Mouse (Mus musculus): Measurements from ENCODE around the gene Btf3.

Gene Btf3

GRCm38 (mm10) chr13:98336205-98336604 is 19.4 kb upstream of the Btf3 start:
- no peak for DNase-seq (ENCODE audit: low spot score)

DNA sequence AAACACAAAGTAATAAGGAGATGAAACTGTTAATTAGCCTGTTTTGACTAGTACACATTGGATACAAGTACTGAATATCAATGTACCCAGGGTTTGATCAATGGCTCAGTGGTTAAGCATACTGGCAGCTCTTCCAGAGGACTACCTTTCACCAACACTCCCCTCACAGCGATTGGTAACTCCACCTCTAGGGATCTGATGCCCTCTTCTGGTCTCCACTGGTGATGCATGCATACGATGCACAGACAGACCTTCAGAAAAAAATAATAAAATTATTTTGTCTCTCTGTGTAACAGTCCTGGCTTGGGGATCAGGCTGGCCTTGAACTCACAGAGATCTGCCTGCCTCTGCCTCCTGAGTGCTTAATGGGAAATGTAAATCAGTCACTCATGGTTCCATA is 15.3 kb upstream of the Btf3 start:
- peak; percentile 47 for DNase-seq (ENCODE audit: low spot score)

- DNase-seq (ENCODE audit: low spot score): no peak
Measured at GRCm38 (mm10) chr13:98325034-98325433, 8.2 kb upstream of the Btf3 start.

- DNase-seq (ENCODE audit: low spot score): no peak
Measured at GRCm38 (mm10) chr13:98317911-98318310, 1.1 kb upstream of the Btf3 start.

GRCm38 (mm10) chr13:98317246-98317677 is 456 bp upstream of the Btf3 start:
- no peak for DNase-seq (ENCODE audit: low spot score)

- no peak for DNase-seq (ENCODE audit: low spot score)
Measured at GRCm38 (mm10) chr13:98316140-98316479, 696 bp downstream of the Btf3 start.

GRCm38 (mm10) chr13:98315124-98315523 is 1.7 kb downstream of the Btf3 start:
- DNase-seq (ENCODE audit: low spot score): no peak

DNA sequence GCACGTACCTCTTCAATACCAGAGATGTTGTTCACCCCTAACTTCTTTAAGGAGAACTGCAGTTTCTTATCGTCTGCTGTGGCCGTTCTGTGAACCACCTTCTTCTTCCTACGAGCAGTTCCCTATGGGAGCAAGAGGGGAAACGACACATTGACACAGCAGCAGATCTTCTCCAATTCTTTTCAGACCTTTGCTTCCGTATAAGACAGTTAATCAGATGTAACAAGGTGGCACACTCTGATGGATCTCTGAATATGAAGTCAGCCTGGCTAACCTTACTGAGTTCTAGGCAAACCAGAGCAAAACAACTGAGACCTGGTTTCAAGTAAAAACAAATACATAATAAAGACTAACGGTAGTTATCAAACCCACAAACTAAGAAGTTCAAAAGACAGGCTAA is 3.2 kb downstream of the Btf3 start:
- DNase-seq (ENCODE audit: low spot score): no peak

GRCm38 (mm10) chr13:98311597-98311996 is 5.2 kb downstream of the Btf3 start:
- DNase-seq (ENCODE audit: low spot score): no peak

DNA sequence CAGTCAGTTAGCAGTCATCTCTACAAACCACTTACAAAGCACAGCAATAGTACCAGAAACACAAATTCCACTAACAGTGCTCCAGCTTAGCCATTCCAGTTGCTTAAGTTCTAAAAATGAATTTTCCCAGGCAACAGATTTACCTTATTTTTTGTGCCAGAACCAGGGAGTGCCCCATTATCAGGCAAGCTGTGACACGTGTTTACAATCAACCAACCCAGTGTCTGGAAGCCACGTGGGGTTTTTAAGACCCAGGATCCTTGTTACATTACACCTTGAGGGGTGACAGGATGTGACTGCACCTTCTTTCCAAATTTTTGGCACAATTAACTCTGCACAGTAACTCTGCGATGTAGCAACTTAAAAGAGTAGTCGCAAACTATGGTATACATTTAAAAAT is 8.1 kb downstream of the Btf3 start:
- DNase-seq (ENCODE audit: low spot score): no peak

DNA sequence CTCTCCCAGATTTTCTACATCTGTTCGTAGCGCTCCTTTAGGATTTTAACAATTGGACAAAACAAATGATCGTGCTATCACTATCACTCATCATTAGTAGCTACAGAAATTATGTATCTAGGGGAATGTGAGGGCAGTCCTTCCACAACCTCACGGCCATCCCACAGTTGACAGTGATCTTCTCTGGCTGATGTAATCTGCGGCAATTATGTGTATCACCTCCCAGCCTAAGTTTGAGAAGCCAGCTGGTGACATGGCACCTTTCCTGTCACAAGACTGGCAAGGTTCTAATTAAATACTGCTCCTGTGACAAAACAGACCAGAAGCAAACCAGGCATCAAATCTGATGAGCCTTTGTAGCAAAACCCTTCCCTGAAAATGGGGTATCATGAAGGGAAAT is 8.8 kb downstream of the Btf3 start:
- no peak for DNase-seq (ENCODE audit: low spot score)

- no peak for DNase-seq (ENCODE audit: low spot score)
Measured at GRCm38 (mm10) chr13:98306852-98307475, 9.8 kb downstream of the Btf3 start.

- no peak for DNase-seq (ENCODE audit: low spot score)
Measured at GRCm38 (mm10) chr13:98306393-98306792, 10.4 kb downstream of the Btf3 start.

GRCm38 (mm10) chr13:98305257-98305656 is 11.5 kb downstream of the Btf3 start:
- no peak for DNase-seq (ENCODE audit: low spot score)

- peak; percentile 98 for DNase-seq (ENCODE audit: low spot score)
Measured at GRCm38 (mm10) chr13:98298833-98299758, 17.7 kb downstream of the Btf3 start.

DNA sequence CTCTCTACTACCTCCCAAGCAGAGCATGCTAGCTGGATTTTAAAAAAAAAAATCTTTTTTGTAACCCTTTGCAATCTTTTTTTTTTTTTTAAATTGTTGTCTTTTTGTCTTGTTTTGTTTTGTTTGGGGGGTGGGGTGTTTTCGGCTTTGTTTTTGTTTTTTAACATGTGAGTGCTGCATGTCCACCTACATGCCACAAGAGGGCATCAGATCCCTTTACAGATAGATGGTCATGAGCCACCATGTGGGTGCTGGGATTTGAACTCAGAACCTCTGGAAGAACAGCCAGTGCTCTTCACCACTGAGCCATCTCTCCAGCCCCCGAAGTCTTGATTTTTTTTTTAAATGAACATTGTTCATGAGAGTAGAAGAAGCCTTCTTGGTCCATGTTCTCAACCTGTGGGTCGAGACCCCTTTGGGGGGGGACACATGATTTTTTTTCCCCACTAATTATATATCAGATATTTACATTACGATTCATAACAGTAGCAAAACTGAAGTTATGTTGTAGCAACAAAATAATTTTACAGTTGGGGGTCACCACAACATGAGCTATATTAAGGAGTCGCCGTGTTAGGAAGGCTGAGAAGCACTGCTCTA is 18.8 kb downstream of the Btf3 start:
- DNase-seq (ENCODE audit: low spot score): peak; percentile 27

- no peak for DNase-seq (ENCODE audit: low spot score)
Measured at GRCm38 (mm10) chr13:98296072-98296471, 20.7 kb downstream of the Btf3 start.

DNA sequence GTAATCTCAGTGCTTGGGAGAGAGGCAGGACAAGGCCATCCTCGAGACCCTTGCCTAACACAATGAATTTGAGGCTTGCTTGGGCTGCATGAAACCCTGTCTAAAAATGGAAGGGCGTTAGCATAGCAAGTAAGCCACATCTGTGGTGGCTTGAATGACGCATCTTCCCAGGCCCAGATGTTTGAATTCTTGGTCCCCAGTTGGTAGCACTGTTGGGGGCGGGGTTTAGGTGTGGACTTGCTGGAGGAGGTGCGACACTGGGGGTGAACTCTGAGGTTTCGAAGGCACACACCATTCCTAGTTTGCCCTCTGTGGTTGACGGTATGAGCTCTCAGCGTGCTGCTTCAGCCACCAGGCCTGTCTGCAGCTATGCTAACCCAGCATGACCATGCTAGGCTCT is 25.1 kb downstream of the Btf3 start:
- DNase-seq (ENCODE audit: low spot score): no peak

DNA sequence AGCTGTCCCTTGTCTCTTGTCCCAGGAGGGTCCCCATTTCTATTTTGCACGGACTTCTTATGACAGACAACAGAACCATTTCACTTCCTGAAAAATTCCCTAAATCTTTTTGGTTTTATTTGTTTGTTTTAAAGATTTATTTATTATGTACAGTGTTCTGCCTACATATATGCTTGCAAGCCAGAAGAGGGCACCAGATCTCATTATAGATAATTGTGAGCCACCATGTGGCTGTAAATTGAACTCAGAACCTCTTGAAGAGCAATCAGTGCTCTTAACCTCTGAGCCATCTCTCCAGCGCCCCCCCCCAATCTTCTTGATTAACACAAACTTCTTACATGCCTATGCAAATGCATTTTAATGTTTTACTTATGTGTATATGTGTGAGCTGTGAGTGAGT is 26.1 kb downstream of the Btf3 start:
- no peak for DNase-seq (ENCODE audit: low spot score)

GRCm38 (mm10) chr13:98280990-98281650 is 35.7 kb downstream of the Btf3 start:
- no peak for DNase-seq (ENCODE audit: low spot score)

- no peak for DNase-seq (ENCODE audit: low spot score)
Measured at GRCm38 (mm10) chr13:98279686-98280085, 37.1 kb downstream of the Btf3 start, which contains the start of gene Gm21976. Gene Gm21976 (plus strand): TSS chr13:98279887.

- no peak for DNase-seq (ENCODE audit: low spot score)
Measured at GRCm38 (mm10) chr13:98277501-98277900, 39.3 kb downstream of the Btf3 start.

GRCm38 (mm10) chr13:98276253-98276652 is 40.6 kb downstream of the Btf3 start:
- DNase-seq (ENCODE audit: low spot score): no peak
